Mouse (Mus musculus): ENCODE measurements around the gene Rsph3b.
"Not testable (repeated sequence)": the region's sequence is repeated elsewhere in the genome, so short reads cannot be mapped to it uniquely, and the experiment has no call there.

The Rsph3b gene

GRCm38 (mm10) chr17:6959543-6960259 is 11.2 kb upstream of the Rsph3b start:
- DNase-seq (ENCODE audit: low spot score in 2 of 2): not testable (repeated sequence)

DNA sequence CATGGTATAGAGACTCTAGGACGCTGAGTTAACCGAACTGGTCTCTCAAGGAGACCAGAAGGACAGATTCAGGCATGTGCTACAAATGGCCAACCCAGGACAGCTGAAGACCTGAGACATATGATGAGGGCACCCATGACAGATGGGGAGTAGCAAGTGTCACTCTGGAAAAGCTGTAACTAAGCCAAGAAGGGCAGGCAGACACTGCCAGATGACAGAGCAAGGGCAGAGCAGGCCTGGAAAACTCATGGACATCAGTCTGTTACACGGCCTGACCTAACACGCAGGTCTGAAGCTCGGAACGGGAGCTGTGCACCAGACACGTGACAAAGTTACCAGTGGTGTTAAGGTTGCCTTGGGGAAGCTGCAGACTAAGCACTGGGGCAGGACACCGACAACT is 10.4 kb upstream of the Rsph3b start:
- DNase-seq (ENCODE audit: low spot score in 2 of 2): not testable (repeated sequence)

- DNase-seq (ENCODE audit: low spot score in 2 of 2): not testable (repeated sequence)
These were observed 317 bp upstream of the Rsph3b start for GRCm38 (mm10) chr17:6948769-6949228.

GRCm38 (mm10) chr17:6947637-6947983 is 872 bp downstream of the Rsph3b start:
- DNase-seq (ENCODE audit: low spot score in 2 of 2): not testable (repeated sequence)

DNA sequence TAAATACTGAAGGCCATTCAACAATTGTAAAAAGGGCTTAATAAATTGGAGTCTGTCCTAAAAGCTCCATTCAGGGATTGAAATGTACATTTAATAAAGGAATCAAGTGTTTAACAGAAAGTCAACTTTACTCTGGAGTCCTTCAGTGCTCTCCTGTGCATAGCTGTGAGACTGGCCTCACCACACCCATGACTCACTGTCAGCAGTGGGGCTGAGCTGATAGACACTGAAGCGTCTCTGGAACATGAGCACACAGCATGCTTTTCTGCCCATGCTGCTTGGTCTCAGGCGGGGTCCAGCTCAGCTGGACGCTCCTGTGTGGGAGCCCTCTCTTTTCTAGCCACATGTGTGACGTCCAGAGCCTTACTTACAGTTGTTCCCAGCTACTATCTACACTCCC is 5.9 kb downstream of the Rsph3b start:
- DNase-seq (ENCODE audit: low spot score in 2 of 2): not testable (repeated sequence)

- not testable (repeated sequence) for DNase-seq (ENCODE audit: low spot score in 2 of 2)
These were observed 16.9 kb downstream of the Rsph3b start for GRCm38 (mm10) chr17:6931625-6932024.

GRCm38 (mm10) chr17:6920351-6920894 is 28.1 kb downstream of the Rsph3b start:
- DNase-seq (ENCODE audit: low spot score in 2 of 2): not testable (repeated sequence)

GRCm38 (mm10) chr17:6919388-6919787 is 29.1 kb downstream of the Rsph3b start:
- DNase-seq (ENCODE audit: low spot score in 2 of 2): not testable (repeated sequence)

GRCm38 (mm10) chr17:6915282-6915681 is 33.2 kb downstream of the Rsph3b start:
- not testable (repeated sequence) for DNase-seq (ENCODE audit: low spot score in 2 of 2)

GRCm38 (mm10) chr17:6914066-6914465 is 34.4 kb downstream of the Rsph3b start:
- DNase-seq (ENCODE audit: low spot score in 2 of 2): not testable (repeated sequence)

DNA sequence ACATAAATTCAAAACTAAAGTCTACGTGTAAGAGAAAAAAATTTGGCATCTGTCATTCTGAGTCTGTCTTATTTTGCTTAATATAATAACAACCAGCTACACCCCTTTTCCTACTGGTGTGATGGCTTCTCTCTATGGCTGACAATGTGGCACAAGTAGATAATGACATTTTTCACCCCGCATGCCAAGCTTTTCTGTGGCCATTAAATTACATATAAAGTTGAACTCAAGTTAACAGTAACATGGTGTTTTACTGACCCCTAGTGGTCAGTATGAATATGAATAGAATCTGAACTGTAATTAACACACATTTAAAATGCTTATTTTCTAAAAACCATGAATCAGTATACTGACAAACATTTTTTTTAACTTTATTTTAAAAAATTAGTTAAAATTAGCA is 48.1 kb downstream of the Rsph3b start:
- DNase-seq (ENCODE audit: low spot score in 2 of 2): not testable (repeated sequence)

- not testable (repeated sequence) for DNase-seq (ENCODE audit: low spot score in 2 of 2)
These were observed 50.4 kb downstream of the Rsph3b start for GRCm38 (mm10) chr17:6897996-6898562.

- no peak for DNase-seq (ENCODE audit: low spot score in 2 of 2)
These were observed 51.7 kb downstream of the Rsph3b start for GRCm38 (mm10) chr17:6896756-6897155.

- no peak for DNase-seq (ENCODE audit: low spot score in 2 of 2)
These were observed 55.1 kb downstream of the Rsph3b start for GRCm38 (mm10) chr17:6893332-6893731.

- no peak for DNase-seq (ENCODE audit: low spot score in 2 of 2)
These were observed 56.2 kb downstream of the Rsph3b start for GRCm38 (mm10) chr17:6891966-6892934.

DNA sequence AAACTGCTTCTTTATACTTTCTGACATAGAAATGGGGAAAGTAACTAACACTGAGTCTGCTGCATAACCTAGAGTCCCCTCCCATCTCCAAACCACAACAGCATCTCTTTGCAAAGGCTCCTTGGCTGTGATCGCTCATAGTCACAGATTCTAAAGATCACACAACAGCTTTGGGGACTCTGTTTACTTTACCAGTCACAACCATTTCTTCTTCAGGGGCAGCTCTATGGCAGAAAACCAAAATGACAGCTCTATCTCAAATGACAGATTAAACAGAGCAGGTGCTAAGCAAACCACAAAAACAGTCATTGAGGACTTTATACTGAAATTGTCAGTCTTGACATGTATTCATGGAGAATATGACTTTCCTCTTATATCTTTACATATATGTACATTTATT is 62.0 kb downstream of the Rsph3b start:
- no peak for DNase-seq (ENCODE audit: low spot score in 2 of 2)

DNA sequence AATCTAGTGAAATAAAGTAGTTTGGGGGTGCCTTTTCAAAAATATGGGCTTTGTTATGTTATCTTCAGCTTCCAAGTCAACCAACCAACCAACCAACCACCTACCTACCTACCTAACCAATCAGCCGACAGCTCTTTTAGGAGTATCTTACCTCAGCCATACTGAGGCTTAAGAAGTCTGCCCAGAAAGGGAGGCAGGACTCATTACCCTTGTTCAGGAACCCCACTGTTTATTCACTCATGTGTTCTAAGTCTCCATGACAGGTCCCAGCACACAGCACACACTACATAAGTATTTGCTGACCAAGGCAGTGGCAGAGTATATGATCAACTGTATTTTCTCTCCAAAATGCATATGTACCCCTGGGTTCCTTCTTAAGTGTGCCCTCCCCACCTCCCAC is 64.0 kb downstream of the Rsph3b start:
- no peak for DNase-seq (ENCODE audit: low spot score in 2 of 2)

DNA sequence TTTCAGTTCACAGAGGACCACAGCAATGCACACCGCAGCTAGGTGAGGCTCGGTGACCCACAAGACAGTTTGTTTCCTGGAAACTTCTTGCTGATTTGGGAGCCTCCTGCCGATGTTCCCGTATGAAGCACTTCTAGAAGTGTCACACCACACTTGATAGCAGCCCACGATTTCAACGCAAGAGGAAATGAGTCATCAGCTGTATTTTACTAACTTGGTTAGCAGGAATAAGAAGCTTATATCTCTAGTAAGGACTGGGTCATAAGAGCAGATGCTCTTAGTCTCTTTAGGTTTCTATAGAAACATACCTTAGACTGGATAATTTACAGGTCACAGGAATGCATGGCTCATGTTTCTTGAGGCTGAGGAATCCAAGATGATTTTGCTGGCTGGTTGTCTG is 67.2 kb downstream of the Rsph3b start:
- DNase-seq (ENCODE audit: low spot score in 2 of 2): no peak

GRCm38 (mm10) chr17:6871421-6871820 is 77.1 kb downstream of the Rsph3b start:
- no peak for DNase-seq (ENCODE audit: low spot score in 2 of 2)

GRCm38 (mm10) chr17:6868810-6869209 is 79.7 kb downstream of the Rsph3b start:
- DNase-seq (ENCODE audit: low spot score in 2 of 2): no peak

- no peak for DNase-seq (ENCODE audit: low spot score in 2 of 2)
These were observed 80.7 kb downstream of the Rsph3b start for GRCm38 (mm10) chr17:6867740-6868139.

DNA sequence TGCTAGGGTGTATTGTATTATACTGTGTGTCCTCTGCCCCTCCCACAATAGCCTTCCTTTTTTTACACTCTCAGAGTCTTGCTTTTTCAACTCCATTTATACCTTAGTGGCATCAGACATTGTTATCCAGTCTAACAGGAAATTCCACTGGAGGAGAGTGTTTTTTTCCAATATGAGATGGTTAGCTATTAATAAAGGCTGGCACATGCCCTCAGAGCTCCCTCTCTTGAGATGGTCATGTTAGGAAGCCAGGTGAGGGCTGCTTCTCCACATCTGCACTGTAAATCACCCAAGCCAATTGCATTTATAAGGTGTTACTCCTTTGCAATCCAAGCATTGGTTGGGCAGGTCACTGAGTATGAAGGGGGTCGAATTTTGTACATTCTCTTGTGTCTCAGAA is 81.9 kb downstream of the Rsph3b start:
- no peak for DNase-seq (ENCODE audit: low spot score in 2 of 2)
